Mouse (Mus musculus) intestine, embryonic 14.5 days (tissue): ENCODE results near the gene Alk. TPM values are rescaled to one million over a fixed set of nuclear protein-coding genes. Genes with fewer than 3 reads are reported as not detected.

ENCODE experiments used
- ATAC-seq: fragments of 200-750 bp; cut with Nextera tagmentation; replicated peaks from 2 replicates; pipeline ENCODE4 v1.8.0; 2017; ENCODE audit warnings: low read depth, moderate number of reproducible peaks, moderate TSS enrichment, moderate library complexity; ENCODE audit not compliant: low FRiP score, low TSS enrichment
- DNase-seq: peaks from one replicate; pipeline ENCODE4 v3.0.0-alpha.2; 2018; ENCODE audit warnings: low spot score
- H3K27ac ChIP-seq: fragments of 300-500 bp; sonication (generic); 2 replicates; pipeline ENCODE4 v1.5.1; 2014; ENCODE audit warnings: low read depth, mild to moderate bottlenecking, control low read depth
- H3K27me3 ChIP-seq: fragments of 300-500 bp; sonication (generic); replicated peaks from 2 replicates; pipeline ENCODE4 v1.6.1; 2014; ENCODE audit warnings: low read length, control low read depth; ENCODE audit not compliant: control insufficient read depth, insufficient read depth
- H3K36me3 ChIP-seq: fragments of 300-500 bp; sonication (generic); 2 replicates; pipeline ENCODE4 v1.6.1; 2014; ENCODE audit warnings: low read length, control low read depth; ENCODE audit not compliant: control insufficient read depth, insufficient read depth
- H3K4me1 ChIP-seq: fragments of 300-500 bp; sonication (generic); replicated peaks from 2 replicates; pipeline ENCODE4 v1.6.1; 2014; ENCODE audit warnings: low read length, control low read depth, mixed read lengths; ENCODE audit not compliant: control insufficient read depth, insufficient read depth
- H3K4me2 ChIP-seq: fragments of 300-500 bp; sonication (generic); 2 replicates; pipeline ENCODE4 v1.6.1; 2014; ENCODE audit warnings: low read length
- H3K4me3 ChIP-seq: fragments of 300-500 bp; sonication (generic); 2 replicates; pipeline ENCODE4 v1.5.1; 2014; ENCODE audit warnings: low read depth, low read length, control low read depth, mixed read lengths
- H3K9ac ChIP-seq: fragments of 300-500 bp; sonication (generic); 2 replicates; pipeline ENCODE4 v1.6.1; 2014; ENCODE audit warnings: mild to moderate bottlenecking, low read length
- H3K9me3 ChIP-seq: fragments of 300-500 bp; sonication (generic); 2 replicates; pipeline ENCODE4 v1.6.1; 2016; ENCODE audit warnings: low read length, control low read depth; ENCODE audit not compliant: control insufficient read depth
- WGBS: fragments of 180-500 bp; shearing (Covaris S2); extraction: QIAGEN DNeasy Blood & Tissue Kit; methylation state at CpG from one replicate; pipeline ENCODE4 v1.1.7; 2014; 5-methylcytosine and 5-hydroxymethylcytosine counted together
- polyA plus RNA-seq: library from polyadenylated mRNA; unstranded; fragments of >200 nt; fragmentation: Nextera tagmentation; extraction: Ambion mirVana; gene quantifications from 2 replicates; pipeline ENCODE4 v1.2.1, GENCODE M21; 2014

Alk gene
- polyA plus RNA-seq, 1 experiment from 2014 or later, result 0.61 TPM

GRCm38 (mm10) chr17:71979137-71979536 is 625.3 kb downstream of the Alk start:
- Histone ChIP-seq H3K27me3 (no peaks in the 10 kb centered on the region), H3K4me2 (no peak overlapping the region), H3K4me1 (0 out of 2 replicates have a peak, but pooled peaks cover 3% of the 10 kb centered on the region), H3K9ac (no peak overlapping the region), H3K9me3 (no peaks in the 10 kb centered on the region), H3K4me3 (no peak overlapping the region), H3K27ac (no peak overlapping the region), H3K36me3 (no peaks in the 10 kb centered on the region)
- no peak for DNase-seq
- ATAC-seq, result no peak
- 82% methylated on average over 8 of the region's 8 CpGs for WGBS

- H3K27ac ChIP-seq, result no peak overlapping the region
- no peaks in the 10 kb centered on the region for H3K9me3 ChIP-seq
- H3K4me2 ChIP-seq, result no peak overlapping the region
- H3K9ac ChIP-seq, result no peak overlapping the region
- no peak overlapping the region for H3K4me3 ChIP-seq
- WGBS, result 90% methylated on average over 4 of the region's 4 CpGs
- 0 out of 2 replicates have a peak, but pooled peaks cover 3% of the 10 kb centered on the region for H3K4me1 ChIP-seq
- ATAC-seq (no peak), DNase-seq (no peak)
- no peaks in the 10 kb centered on the region for H3K36me3 ChIP-seq
- H3K27me3 ChIP-seq, result no peaks in the 10 kb centered on the region
These were observed 627.8 kb downstream of the Alk start for GRCm38 (mm10) chr17:71976661-71977060.

GRCm38 (mm10) chr17:71973704-71974103 is 630.7 kb downstream of the Alk start:
- no peak overlapping the region for H3K9ac ChIP-seq
- H3K9me3 ChIP-seq, result no peaks in the 10 kb centered on the region
- DNase-seq (no peak), ATAC-seq (no peak)
- H3K4me3 ChIP-seq, result no peak overlapping the region
- H3K27me3 ChIP-seq, result no peaks in the 10 kb centered on the region
- no peaks in the 10 kb centered on the region for H3K36me3 ChIP-seq
- no peak overlapping the region for H3K4me2 ChIP-seq
- 76% methylated on average over 7 of the region's 7 CpGs for WGBS
- no peak overlapping the region for H3K27ac ChIP-seq
- no peaks in the 10 kb centered on the region for H3K4me1 ChIP-seq

GRCm38 (mm10) chr17:71967356-71967755 is 637.1 kb downstream of the Alk start:
- WGBS, result 67% methylated on average over 12 of the region's 12 CpGs
- Histone ChIP-seq H3K36me3 (no peaks in the 10 kb centered on the region), H3K9ac (no peak overlapping the region), H3K4me1 (peaks cover 4% of the 10 kb centered on the region), H3K4me2 (no peak overlapping the region), H3K27ac (no peak overlapping the region), H3K27me3 (0 out of 2 replicates have a peak, but pooled peaks cover 11% of the 10 kb centered on the region), H3K9me3 (no peaks in the 10 kb centered on the region), H3K4me3 (no peak overlapping the region)
- DNase-seq (no peak), ATAC-seq (no peak)

GRCm38 (mm10) chr17:71965733-71966606 is 638.5 kb downstream of the Alk start:
- Histone ChIP-seq H3K36me3 (no peaks in the 10 kb centered on the region), H3K4me2 (no peak overlapping the region), H3K9me3 (no peaks in the 10 kb centered on the region), H3K4me3 (no peak overlapping the region), H3K4me1 (peaks cover 5% of the 10 kb centered on the region), H3K9ac (no peak overlapping the region), H3K27me3 (0 out of 2 replicates have a peak, but pooled peaks cover 11% of the 10 kb centered on the region), H3K27ac (no peak overlapping the region)
- no peak for ATAC-seq
- no peak for DNase-seq
- 71% methylated on average over 9 of the region's 9 CpGs for WGBS

- no peaks in the 10 kb centered on the region for H3K36me3 ChIP-seq
- H3K4me2 ChIP-seq, result no peak overlapping the region
- no peaks in the 10 kb centered on the region for H3K9me3 ChIP-seq
- H3K27me3 ChIP-seq, result 0 out of 2 replicates have a peak, but pooled peaks cover 11% of the 10 kb centered on the region
- no peak overlapping the region for H3K4me3 ChIP-seq
- peaks cover 5% of the 10 kb centered on the region for H3K4me1 ChIP-seq
- no peak overlapping the region for H3K9ac ChIP-seq
- ATAC-seq, result no peak
- WGBS, result 74% methylated on average over 11 of the region's 11 CpGs
- H3K27ac ChIP-seq, result no peak overlapping the region
- DNase-seq, result no peak
These were observed 639.8 kb downstream of the Alk start for GRCm38 (mm10) chr17:71964610-71965009.

- Histone ChIP-seq H3K9ac (no peak overlapping the region), H3K27me3 (0 out of 2 replicates have a peak, but pooled peaks cover 11% of the 10 kb centered on the region), H3K4me2 (0 out of 2 replicates have a peak overlapping the region, but pooled peaks have one; percentile 3), H3K4me3 (no peak overlapping the region), H3K4me1 (peaks cover 5% of the 10 kb centered on the region), H3K36me3 (no peaks in the 10 kb centered on the region), H3K27ac (no peak overlapping the region), H3K9me3 (no peaks in the 10 kb centered on the region)
- ATAC-seq, result 0 out of 2 replicates have a peak, but pooled peaks have one; percentile 12
- DNase-seq, result peak; percentile 64
- 25% methylated on average over 9 of the region's 9 CpGs for WGBS
These were observed 641.7 kb downstream of the Alk start for GRCm38 (mm10) chr17:71962746-71963145.

GRCm38 (mm10) chr17:71955011-71955410 is 649.4 kb downstream of the Alk start:
- ATAC-seq (no peak), DNase-seq (no peak)
- Histone ChIP-seq H3K4me1 (no peaks in the 10 kb centered on the region), H3K27ac (no peak overlapping the region), H3K36me3 (no peaks in the 10 kb centered on the region), H3K4me3 (no peak overlapping the region), H3K4me2 (no peak overlapping the region), H3K27me3 (no peaks in the 10 kb centered on the region), H3K9ac (no peak overlapping the region), H3K9me3 (0 out of 2 replicates have a peak, but pooled peaks cover 3% of the 10 kb centered on the region)
- WGBS, result 90% methylated on average over 7 of the region's 7 CpGs
